Mouse (Mus musculus) C2C12 (cell line): ENCODE measurements around the gene Dmd.

Experiments used
- CEBPB ChIP-seq: IDR thresholded peaks from one replicate; pipeline ENCODE4 v1.6.1; 2011; ENCODE audit warnings: low read depth, mild to moderate bottlenecking, control low read depth, moderate library complexity
- CTCF ChIP-seq: IDR thresholded peaks from one replicate; pipeline ENCODE4 v1.5.1; 2011; ENCODE audit not compliant: control insufficient read depth, insufficient read depth, insufficient read length
- FOSL1 ChIP-seq: IDR thresholded peaks from one replicate; pipeline ENCODE4 v1.8.0; 2011; ENCODE audit warnings: mild to moderate bottlenecking, low read length; ENCODE audit not compliant: poor library complexity, insufficient read depth, severe bottlenecking
- MAX ChIP-seq: IDR thresholded peaks from one replicate; pipeline ENCODE4 v1.6.1; 2011; ENCODE audit warnings: mild to moderate bottlenecking, control low read depth
- MYOD1 ChIP-seq: IDR thresholded peaks from one replicate; pipeline ENCODE4 v1.6.1; 2011; ENCODE audit warnings: low read depth; ENCODE audit not compliant: control insufficient read depth, insufficient read length
- MYOG ChIP-seq: IDR thresholded peaks from one replicate; pipeline ENCODE4 v1.6.1; 2011; ENCODE audit not compliant: control insufficient read depth, insufficient read length; ENCODE audit errors: extremely low read depth
- USF1 ChIP-seq: IDR thresholded peaks from one replicate; pipeline ENCODE4 v1.6.1; 2011; ENCODE audit warnings: low read depth, mild to moderate bottlenecking, control low read depth, moderate library complexity

DNA sequence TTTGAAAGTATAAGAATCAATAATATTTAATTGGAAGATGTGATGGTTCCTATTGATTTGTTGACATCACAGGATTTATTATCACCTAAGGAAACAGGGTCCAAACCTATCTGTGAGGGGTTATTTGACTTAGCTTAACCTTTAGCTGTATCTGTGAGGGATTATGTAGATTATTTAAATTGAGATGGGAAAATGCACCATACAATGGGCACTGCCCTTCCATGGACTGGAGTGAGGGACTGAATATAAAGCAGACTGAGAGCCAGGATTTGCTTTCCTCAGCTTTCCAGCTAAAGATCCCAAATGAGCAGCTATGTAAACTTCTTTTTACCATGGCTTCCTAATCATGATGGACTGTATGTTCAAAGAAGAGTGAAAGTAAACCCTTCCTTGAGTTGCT is 1496.0 kb downstream of the Dmd start:
- TF ChIP-seq CTCF (no peak), MYOG (no peak), MYOD1 (no peak), CEBPB (no peak), USF1 (no peak), MAX (no peak), FOSL1 (no peak)
